Mouse (Mus musculus) CH12.LX (cell line): ENCODE data around the gene Pja2. TPM values are rescaled to one million over a fixed set of nuclear protein-coding genes. Genes with fewer than 3 reads are reported as not detected.

Experiments used
- DNase-seq: peaks from one replicate; pipeline ENCODE4 v3.0.0-alpha.2; 2013; ENCODE audit errors: extremely low read depth
- H3K27ac ChIP-seq: 2 replicates; pipeline ENCODE4 v1.5.1; 2012; ENCODE audit warnings: low read depth, mild to moderate bottlenecking, control low read depth, moderate library complexity; ENCODE audit not compliant: insufficient read depth
- H3K27me3 ChIP-seq: replicated peaks from 2 replicates; pipeline ENCODE3; 2012; ENCODE audit warnings: inconsistent platforms
- H3K36me3 ChIP-seq, 2 experiments: replicated peaks in 1 of 2; 2 replicates each; pipeline versions ENCODE3 to v1.6.1; 2012; ENCODE audit warnings: inconsistent platforms in 1 of 2, low read length in 1 of 2, mild to moderate bottlenecking in 1 of 2, mixed read lengths in 1 of 2, moderate library complexity in 1 of 2; ENCODE audit not compliant: control insufficient read depth in 1 of 2, insufficient read depth in 1 of 2
- H3K4me1 ChIP-seq, 2 experiments: 2 replicates each; pipeline ENCODE4 v1.6.1; 2012; ENCODE audit warnings: inconsistent platforms in 1 of 2, moderate library complexity in 1 of 2; ENCODE audit not compliant: insufficient read depth in 2 of 2, control insufficient read depth in 1 of 2
- H3K4me2 ChIP-seq: 2 replicates; pipeline ENCODE4 v1.6.1; 2012; ENCODE audit warnings: low read depth, mild to moderate bottlenecking, control low read depth; ENCODE audit not compliant: poor library complexity, insufficient read depth, severe bottlenecking
- H3K4me3 ChIP-seq, 3 experiments: fragments of 150-350 bp in 1 of 3; sonication (generic) in 1 of 3; replicated peaks in 1 of 3; 2 replicates each; pipeline versions ENCODE3 to v1.5.1; 2011 to 2012; ENCODE audit warnings: low read depth in 2 of 3, low read length in 2 of 3, mild to moderate bottlenecking in 2 of 3, moderate library complexity in 2 of 3, control low read depth in 1 of 3, improper control_type of control experiment in 1 of 3, inconsistent platforms in 1 of 3, mixed read lengths in 1 of 3; ENCODE audit not compliant: poor library complexity in 1 of 3
- H3K79me2 ChIP-seq: replicated peaks from 2 replicates; pipeline ENCODE4 v1.6.1; 2012; ENCODE audit warnings: mild to moderate bottlenecking, moderate library complexity; ENCODE audit not compliant: control insufficient read depth, poor library complexity, insufficient read depth, severe bottlenecking; ENCODE audit errors: extremely low read depth
- H3K9ac ChIP-seq: 2 replicates; pipeline ENCODE4 v1.6.1; 2012; ENCODE audit warnings: low read depth, mild to moderate bottlenecking, control low read depth, moderate library complexity; ENCODE audit not compliant: insufficient read depth
- H3K9me3 ChIP-seq: replicated peaks from 2 replicates; pipeline ENCODE3; 2012; ENCODE audit warnings: low read length, inconsistent platforms, mixed read lengths
- BHLHE40 ChIP-seq: IDR thresholded peaks from 2 replicates; pipeline ENCODE4 v1.6.1; 2011; ENCODE audit warnings: mild to moderate bottlenecking, low read depth, low read length, improper control_type of control experiment
- CHD1 ChIP-seq: IDR thresholded peaks from 2 replicates; pipeline ENCODE4 v1.6.1; 2012; ENCODE audit warnings: low read depth, low read length, improper control_type of control experiment, inconsistent platforms
- CHD2 ChIP-seq: IDR thresholded peaks from 2 replicates; pipeline ENCODE4 v1.6.1; 2011; ENCODE audit warnings: low read length, improper control_type of control experiment
- CTCF ChIP-seq, 2 experiments: IDR thresholded peaks in 1 of 2; conservative IDR thresholded peaks in 1 of 2; 2 replicates each; pipeline ENCODE4 v1.5.1; 2011 to 2012; ENCODE audit warnings: low read depth in 2 of 2, low read length in 2 of 2, improper control_type of control experiment in 1 of 2, inconsistent platforms in 1 of 2, mild to moderate bottlenecking in 1 of 2, moderate library complexity in 1 of 2
- EP300 ChIP-seq: IDR thresholded peaks from 2 replicates; pipeline ENCODE4 v1.6.1; 2011; ENCODE audit warnings: low read length, improper control_type of control experiment
- GABPA ChIP-seq: IDR thresholded peaks from 2 replicates; pipeline ENCODE4 v1.6.1; 2012; ENCODE audit warnings: low read depth, low read length, improper control_type of control experiment, inconsistent platforms; ENCODE audit not compliant: insufficient replicate concordance
- JUN ChIP-seq: IDR thresholded peaks from 2 replicates; pipeline ENCODE4 v1.6.1; 2011; ENCODE audit warnings: low read depth, mild to moderate bottlenecking, low read length, improper control_type of control experiment, moderate library complexity; ENCODE audit not compliant: insufficient read depth
- JUND ChIP-seq: conservative IDR thresholded peaks from 2 replicates; pipeline ENCODE4 v1.6.1; 2011; ENCODE audit warnings: low read depth, low read length, improper control_type of control experiment
- MAFK ChIP-seq: IDR thresholded peaks from 2 replicates; pipeline ENCODE4 v1.6.1; 2011; ENCODE audit warnings: low read length, improper control_type of control experiment; ENCODE audit not compliant: insufficient replicate concordance
- MAX ChIP-seq: IDR thresholded peaks from 2 replicates; pipeline ENCODE4 v1.6.1; 2011; ENCODE audit warnings: low read length, improper control_type of control experiment
- MAZ ChIP-seq: IDR thresholded peaks from 2 replicates; pipeline ENCODE4 v1.6.1; 2012; ENCODE audit warnings: low read depth, mild to moderate bottlenecking, inconsistent platforms, low read length, improper control_type of control experiment, moderate library complexity
- MEF2A ChIP-seq: IDR thresholded peaks from 2 replicates; pipeline ENCODE4 v1.6.1; 2014; ENCODE audit warnings: low read depth, mild to moderate bottlenecking, inconsistent platforms, low read length, improper control_type of control experiment, borderline replicate concordance
- MYC ChIP-seq: IDR thresholded peaks from 2 replicates; pipeline ENCODE4 v1.6.1; 2011; ENCODE audit warnings: low read depth, mild to moderate bottlenecking, improper control_type of control experiment, low read length
- NELFE ChIP-seq: IDR thresholded peaks from 2 replicates; pipeline ENCODE4 v1.6.1; 2011; ENCODE audit warnings: low read depth, low read length, improper control_type of control experiment
- RAD21 ChIP-seq: IDR thresholded peaks from 2 replicates; pipeline ENCODE4 v1.6.1; 2011; ENCODE audit warnings: low read depth, mild to moderate bottlenecking, low read length, improper control_type of control experiment, moderate library complexity
- RCOR1 ChIP-seq: conservative IDR thresholded peaks from 2 replicates; pipeline ENCODE4 v1.6.1; 2012; ENCODE audit warnings: low read depth, mild to moderate bottlenecking, inconsistent platforms, low read length, improper control_type of control experiment
- SIN3A ChIP-seq: IDR thresholded peaks from 2 replicates; pipeline ENCODE4 v1.6.1; 2012; ENCODE audit warnings: low read length, improper control_type of control experiment, inconsistent platforms
- SMC3 ChIP-seq: IDR thresholded peaks from 2 replicates; pipeline ENCODE4 v1.6.1; 2011; ENCODE audit warnings: low read depth, low read length, improper control_type of control experiment
- TBP ChIP-seq: conservative IDR thresholded peaks from 2 replicates; pipeline ENCODE4 v1.6.1; 2011; ENCODE audit warnings: low read depth, low read length, improper control_type of control experiment
- UBTF ChIP-seq: IDR thresholded peaks from 2 replicates; pipeline ENCODE4 v1.6.1; 2012; ENCODE audit warnings: low read depth, mild to moderate bottlenecking, inconsistent platforms, low read length, improper control_type of control experiment, moderate library complexity
- USF1 ChIP-seq: IDR thresholded peaks from 2 replicates; pipeline ENCODE4 v1.6.1; 2014; ENCODE audit warnings: low read depth, mild to moderate bottlenecking, inconsistent platforms, low read length, improper control_type of control experiment
- USF2 ChIP-seq: conservative IDR thresholded peaks from 2 replicates; pipeline ENCODE4 v1.6.1; 2011; ENCODE audit warnings: low read depth, low read length, improper control_type of control experiment
- ZC3H11A ChIP-seq: IDR thresholded peaks from 2 replicates; pipeline ENCODE4 v1.6.1; 2012; ENCODE audit warnings: low read depth, mild to moderate bottlenecking, inconsistent platforms, low read length, improper control_type of control experiment
- ZKSCAN1 ChIP-seq: IDR thresholded peaks from 2 replicates; pipeline ENCODE4 v1.6.1; 2012; ENCODE audit warnings: low read depth, inconsistent platforms, low read length, improper control_type of control experiment, borderline replicate concordance
- ZMIZ1 ChIP-seq: IDR thresholded peaks from 2 replicates; pipeline ENCODE4 v1.6.1; 2012; ENCODE audit warnings: low read depth, mild to moderate bottlenecking, inconsistent platforms, low read length, improper control_type of control experiment
- dilution Hi-C: fragments of 300-500 bp; cut with MboI; formaldehyde crosslinking; loops from 2 replicates; pipeline ENCODE4 v1.14.3; 2020; ENCODE audit warnings: low sequenced_read_pairs; ENCODE audit not compliant: extremely low pct_unique_long_range_greater_than_20kb, extremely low pct_ligation_motif_present
- in situ Hi-C: fragments of 300-500 bp; cut with MboI; formaldehyde crosslinking; loops from 3 replicates; pipeline ENCODE4 v1.14.3; 2019; ENCODE audit warnings: low sequenced_read_pairs, low pct_ligation_motif_present, low pct_unique_long_range_greater_than_20kb, mixed read lengths
- polyA plus RNA-seq: library from polyadenylated mRNA; unstranded; fragments of >175 nt; gene quantifications from 2 replicates; pipeline ENCODE4 v1.2.1, GENCODE M21; 2012; ENCODE audit warnings: low read depth; ENCODE audit not compliant: insufficient read length
- total RNA-seq, 2 experiments: library from RNA; depleted of rRNA; stranded (reverse); fragments of 300-350 nt in 1 of 2; fragments of >200 nt in 1 of 2; gene quantifications; 2 replicates each; pipeline ENCODE4 v1.2.3; 2012 to 2014

Pja2 gene
- total and polyA plus RNA-seq, 3 experiments: 10.9 to 16.2 (median 13.9) TPM

DNA sequence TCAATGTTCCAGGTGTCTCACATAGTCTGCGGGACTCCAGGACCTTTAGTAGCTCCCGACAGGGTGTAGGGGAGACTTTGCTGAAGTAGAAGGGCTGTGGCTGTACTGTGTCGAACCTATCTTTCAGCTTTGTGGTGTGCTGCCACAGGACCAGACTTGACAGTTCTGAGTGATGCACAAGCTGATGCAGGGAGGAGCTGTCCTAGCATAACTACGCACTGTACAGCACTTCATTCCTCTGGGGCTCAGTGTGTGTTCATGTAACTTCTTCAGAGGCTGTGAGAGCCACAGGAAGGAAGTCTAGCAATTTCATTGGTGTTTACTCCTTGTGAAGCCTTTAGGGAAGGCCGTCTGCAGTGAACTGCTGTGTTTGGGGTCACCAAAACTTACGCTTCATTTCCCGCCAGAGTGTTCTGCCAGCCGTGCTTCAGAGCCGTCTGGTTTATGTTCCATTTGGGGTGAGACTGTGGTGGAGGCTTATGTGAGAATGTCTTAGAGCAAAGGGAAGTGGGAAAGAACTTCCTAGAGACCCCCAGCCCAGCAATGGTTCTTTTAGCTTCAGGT is 54.0 kb downstream of the Pja2 start:
- dilution Hi-C loops (no loop called here), in situ Hi-C loops (no loop called here)
- H3K36me3 ChIP-seq: peaks cover 4 to 22% of the 10 kb centered on the region in 2 experiments
- no peaks in the 10 kb centered on the region for H3K79me2 ChIP-seq
- TF ChIP-seq BHLHE40: no peak
- TF ChIP-seq SIN3A: no peak
- no peak for TF ChIP-seq SMC3
- TF ChIP-seq TBP: no peak
- no peak for TF ChIP-seq UBTF
- TF ChIP-seq CTCF (conservative IDR thresholded peaks at IDR 0.05 in 1 of 2, IDR thresholded peaks at IDR 0.05 in 1 of 2; ENCODE audit: low read depth in 2 of 2, low read length in 2 of 2): no peak
- no peak for TF ChIP-seq EP300
- TF ChIP-seq RAD21: no peak
- no peak for TF ChIP-seq MAFK
- no peak for TF ChIP-seq RCOR1
- H3K27me3 ChIP-seq: no peaks in the 10 kb centered on the region
- H3K4me3 ChIP-seq: no peak overlapping the region
- DNase-seq: no peak
- no peak overlapping the region for H3K4me2 ChIP-seq
- peaks cover 0 to 5% of the 10 kb centered on the region in 2 experiments; a peak in 2 of 4 replicates for H3K4me1 ChIP-seq
- H3K27ac ChIP-seq: no peak overlapping the region
- no peak overlapping the region for H3K9ac ChIP-seq
- no peaks in the 10 kb centered on the region for H3K9me3 ChIP-seq

DNA sequence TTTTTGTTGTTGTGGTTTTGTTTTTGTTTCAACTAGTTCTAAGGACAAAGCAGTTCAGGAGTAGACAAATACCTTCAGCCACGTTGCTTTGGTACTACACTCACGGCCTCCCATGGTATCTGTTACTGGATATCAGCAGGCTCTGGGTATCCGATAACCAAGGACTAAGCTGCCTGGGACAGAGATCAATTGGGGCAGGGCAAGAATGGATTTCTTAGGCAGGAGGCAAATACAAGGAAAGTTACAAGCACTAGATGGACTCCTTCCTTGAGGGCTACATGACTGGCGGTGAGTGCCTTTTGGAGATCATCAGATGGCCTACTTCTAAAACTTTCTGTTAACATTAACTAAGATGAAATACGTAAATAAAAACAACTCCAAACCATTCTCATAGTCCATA is 55.0 kb downstream of the Pja2 start:
- H3K9ac ChIP-seq: no peak overlapping the region
- H3K4me2 ChIP-seq: no peak overlapping the region
- no peak overlapping the region for H3K27ac ChIP-seq
- DNase-seq: no peak
- no peaks in the 10 kb centered on the region for H3K79me2 ChIP-seq
- peaks cover 0 to 17% of the 10 kb centered on the region in 2 experiments for H3K36me3 ChIP-seq
- dilution Hi-C loops: no loop called here
- peaks cover 0 to 16% of the 10 kb centered on the region in 2 experiments; a peak in 2 of 4 replicates for H3K4me1 ChIP-seq
- TF ChIP-seq BHLHE40 (no peak), MYC (no peak), MAX (no peak), MAZ (no peak), ZC3H11A (no peak), SMC3 (no peak), ZMIZ1 (no peak), GABPA (no peak), RAD21 (no peak), CHD1 (no peak), MAFK (no peak), ZKSCAN1 (no peak), USF1 (no peak), SIN3A (no peak), USF2 (no peak), JUN (no peak), MEF2A (no peak), CHD2 (no peak), NELFE (no peak), JUND (no peak)
- H3K27me3 ChIP-seq: no peaks in the 10 kb centered on the region
- H3K9me3 ChIP-seq: no peaks in the 10 kb centered on the region
- no peak overlapping the region for H3K4me3 ChIP-seq
- in situ Hi-C loops: no loop called here
